Mouse (Mus musculus) olfactory bulb, adult 2 months (tissue): Measurements from ENCODE around the gene Lrrtm4.

Experiments used
- CTCF ChIP-seq: fragments of 200-500 bp; IDR thresholded peaks from 2 replicates; pipeline ENCODE4 v1.5.1; 2012; ENCODE audit warnings: low read depth, mild to moderate bottlenecking, low read length, moderate library complexity; ENCODE audit not compliant: insufficient read depth
- POLR2A ChIP-seq: fragments of 200-500 bp; IDR thresholded peaks from 2 replicates; pipeline ENCODE4 v1.6.1; 2012; ENCODE audit warnings: mild to moderate bottlenecking, low read depth, low read length, moderate library complexity; ENCODE audit not compliant: insufficient read depth

DNA sequence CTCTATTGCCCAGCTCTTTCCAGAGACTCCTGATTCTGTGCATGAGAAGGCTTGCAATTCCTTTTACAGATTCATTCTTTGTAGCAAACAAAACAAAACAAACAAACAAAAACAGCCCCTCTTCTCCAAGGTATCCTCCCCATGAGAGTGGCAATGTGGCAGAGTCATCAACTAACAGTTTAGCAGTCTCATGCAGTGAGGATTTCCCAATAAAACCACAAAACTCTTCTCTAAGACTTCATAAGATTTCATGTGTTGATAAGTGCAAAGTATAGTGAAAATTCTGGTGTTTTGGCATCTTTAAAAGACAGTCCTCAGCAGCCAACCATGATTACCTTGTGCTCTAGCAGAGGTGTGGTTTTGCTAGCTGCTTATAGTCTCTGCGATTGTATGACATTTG, 284.9 kb downstream of the Lrrtm4 start:
- TF ChIP-seq POLR2A (no peak), CTCF (no peak)
